Mouse (Mus musculus): ENCODE data around the gene Mat1a.

The Mat1a gene

DNA sequence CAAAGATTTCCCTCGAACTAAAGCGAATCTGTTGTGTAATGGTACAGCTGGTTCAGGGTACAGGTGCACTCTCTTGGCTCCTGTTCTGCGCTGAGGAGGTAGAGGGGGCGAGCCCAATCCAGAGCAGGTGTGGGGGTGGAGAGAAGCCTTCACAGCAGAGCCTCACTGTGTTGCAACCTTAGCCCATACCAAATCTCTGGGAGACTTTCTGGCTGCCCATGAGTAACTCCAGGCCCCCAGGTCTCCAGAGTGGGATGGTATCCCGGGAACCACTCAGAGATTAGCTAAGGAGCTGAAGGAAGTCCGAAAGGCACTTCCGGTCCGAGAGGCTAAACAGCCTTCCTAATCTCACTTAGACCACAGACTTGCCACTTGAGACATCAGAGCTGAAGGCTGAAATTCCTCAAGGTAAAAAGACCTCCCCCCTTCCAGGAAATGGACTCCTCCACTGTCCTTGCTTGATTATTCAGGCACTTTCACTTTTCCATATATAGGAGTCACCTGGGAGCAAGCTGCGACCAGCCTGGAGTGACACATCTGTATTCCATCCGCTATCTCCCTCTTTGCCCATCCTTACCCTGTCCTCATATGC is at the start of gene Mat1a:
Gene Mat1a, plus strand, starts transcription at position 183 of the 592 bp plus-strand sequence.
- DNase-seq (ENCODE audit: low spot score in 2 of 2): no peak

GRCm38 (mm10) chr14:41065168-41065567 is 39.7 kb upstream of the Mat1a start:
- no peak for DNase-seq (ENCODE audit: low spot score in 2 of 2)

DNA sequence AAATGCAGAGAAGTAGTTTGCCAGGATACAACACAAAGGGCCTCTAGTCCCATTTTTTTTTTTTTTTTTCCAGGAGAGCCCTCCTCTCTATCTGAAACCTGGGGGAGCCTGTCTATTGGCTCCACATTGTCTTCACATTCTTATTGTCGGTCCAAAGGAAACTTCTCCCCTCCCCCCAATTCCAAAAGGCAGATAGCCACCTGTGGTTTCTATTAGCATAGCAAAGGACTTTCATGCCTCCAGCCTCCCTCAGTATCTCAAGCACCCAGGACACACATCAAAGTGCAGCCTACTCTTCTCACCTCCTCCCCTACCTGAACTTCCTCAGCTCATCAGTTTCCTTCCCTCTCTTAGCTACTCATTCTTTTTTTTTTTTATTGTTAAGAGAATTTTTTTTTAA is 38.4 kb upstream of the Mat1a start:
- DNase-seq (ENCODE audit: low spot score in 2 of 2): no peak

DNA sequence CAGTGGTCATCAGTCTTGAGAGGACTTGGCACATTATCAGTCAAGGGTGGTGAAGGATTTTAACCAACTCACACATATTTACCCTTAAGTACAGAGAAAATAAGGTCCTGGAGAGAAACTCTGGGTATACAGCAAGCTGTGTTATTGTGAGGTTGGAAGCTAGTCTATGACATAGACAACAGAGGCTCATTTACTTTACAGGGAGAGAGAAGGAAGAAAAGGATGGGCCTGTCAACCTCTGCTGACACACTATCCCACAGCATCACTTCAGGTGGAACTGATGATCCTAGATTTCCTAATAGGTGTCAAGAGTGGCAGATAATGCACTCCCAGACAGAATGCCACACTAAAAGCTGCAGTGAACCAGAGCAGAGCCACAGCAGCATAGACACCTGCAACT is 35.7 kb upstream of the Mat1a start, which contains the start of gene Dydc2:
Gene Dydc2, minus strand, starts transcription at position 101 of the 400 bp plus-strand sequence.
- DNase-seq (ENCODE audit: low spot score in 2 of 2): no peak

DNA sequence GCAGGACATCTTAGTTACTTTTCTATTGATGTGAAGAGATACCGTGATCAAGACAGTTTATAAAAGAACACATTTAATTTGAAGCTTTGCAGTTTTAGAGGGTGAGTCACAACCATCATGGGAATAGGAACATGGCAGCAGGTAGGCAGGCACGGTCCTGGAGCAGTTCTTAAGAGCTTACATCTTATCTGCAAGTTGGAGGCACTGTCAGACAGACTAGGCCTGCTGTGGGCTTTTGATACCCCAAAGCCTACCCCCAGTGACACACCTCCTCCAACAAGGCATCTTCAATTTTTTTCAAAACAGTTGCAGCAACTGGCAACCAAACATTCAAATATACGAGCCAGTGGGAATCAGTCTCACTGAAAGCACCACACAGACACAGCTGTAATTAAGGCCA is 34.5 kb upstream of the Mat1a start:
- DNase-seq (ENCODE audit: low spot score in 2 of 2): no peak

DNA sequence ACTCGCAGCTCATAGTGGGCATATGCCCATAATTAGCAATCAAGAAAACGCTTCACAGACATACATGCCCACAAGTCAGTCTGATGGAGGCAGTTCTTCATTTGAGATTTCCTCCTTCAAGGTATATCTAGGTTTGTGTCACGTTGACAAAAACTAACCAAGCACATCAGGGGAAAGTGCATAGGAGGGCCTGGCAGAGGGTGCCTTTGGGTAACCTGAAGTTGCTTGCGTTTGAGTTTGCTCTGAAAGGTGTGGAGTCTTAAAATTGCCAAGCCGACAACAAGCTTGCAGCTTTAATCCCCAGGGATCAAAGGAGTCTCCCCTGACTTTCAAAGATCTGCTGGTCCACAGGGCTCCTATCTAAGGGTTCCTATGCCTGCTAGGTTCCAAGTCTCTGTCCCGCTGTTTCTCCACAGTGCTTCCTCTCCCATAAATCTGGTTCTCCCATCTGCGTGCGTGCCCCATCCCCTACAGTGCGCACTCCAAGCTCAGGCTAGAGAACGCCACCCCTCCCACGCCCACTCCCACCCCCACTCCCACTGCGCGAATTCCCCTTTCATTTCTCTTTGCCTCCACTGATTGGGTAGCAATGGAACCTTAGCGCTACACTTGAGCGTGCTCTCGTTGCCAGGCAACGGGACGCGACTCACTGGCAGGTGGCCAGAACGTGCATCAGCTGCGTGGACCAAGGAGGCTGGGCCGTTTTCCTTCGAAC is 32.4 kb upstream of the Mat1a start, which contains the start of gene Dydc1:
Gene Dydc1, plus strand, starts transcription at position 683 of the 715 bp plus-strand sequence.
- DNase-seq (ENCODE audit: low spot score in 2 of 2): peak; percentile 56 to 76

- no peak for DNase-seq (ENCODE audit: low spot score in 2 of 2)
Measured at GRCm38 (mm10) chr14:41072944-41073275, 31.9 kb upstream of the Mat1a start.

DNA sequence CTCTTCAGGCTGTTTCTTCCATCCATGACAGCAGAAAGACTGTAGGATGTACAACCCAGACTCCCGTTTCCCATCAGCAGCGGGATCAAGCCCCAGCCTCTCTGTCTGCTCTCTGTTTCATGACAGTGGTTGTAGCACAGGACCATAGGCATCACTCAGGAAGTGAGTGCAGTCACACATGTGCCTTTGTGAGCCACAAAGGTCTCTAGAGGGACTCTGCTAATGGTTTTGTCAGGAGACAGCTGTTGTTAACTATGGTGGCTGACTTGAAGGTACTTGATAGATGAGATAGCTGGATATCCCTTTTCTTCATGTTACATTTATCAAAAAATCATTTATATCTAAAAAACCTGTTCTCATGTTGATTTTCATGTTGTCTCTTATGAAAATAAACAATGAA is 22.4 kb upstream of the Mat1a start:
- no peak for DNase-seq (ENCODE audit: low spot score in 2 of 2)

DNA sequence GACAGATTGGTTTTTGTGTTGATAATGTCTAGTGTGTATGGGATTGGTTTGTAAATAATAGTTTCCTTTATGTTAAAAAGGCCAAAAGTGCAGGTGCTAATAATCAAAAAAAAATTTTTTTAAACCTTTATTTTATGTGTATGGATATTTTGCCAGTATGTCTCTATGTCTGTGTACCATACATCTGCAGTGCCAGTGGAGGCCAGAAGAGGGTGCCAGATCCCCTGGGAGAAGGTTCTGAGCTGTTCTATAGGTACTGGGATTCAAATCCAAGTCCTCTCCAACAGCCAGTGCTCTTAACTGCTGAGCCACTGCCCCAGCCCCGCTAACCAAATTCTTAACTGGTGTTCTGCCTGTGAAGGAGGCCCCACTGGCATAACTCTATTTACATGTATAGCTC is 17.3 kb upstream of the Mat1a start:
- DNase-seq (ENCODE audit: low spot score in 2 of 2): no peak

DNA sequence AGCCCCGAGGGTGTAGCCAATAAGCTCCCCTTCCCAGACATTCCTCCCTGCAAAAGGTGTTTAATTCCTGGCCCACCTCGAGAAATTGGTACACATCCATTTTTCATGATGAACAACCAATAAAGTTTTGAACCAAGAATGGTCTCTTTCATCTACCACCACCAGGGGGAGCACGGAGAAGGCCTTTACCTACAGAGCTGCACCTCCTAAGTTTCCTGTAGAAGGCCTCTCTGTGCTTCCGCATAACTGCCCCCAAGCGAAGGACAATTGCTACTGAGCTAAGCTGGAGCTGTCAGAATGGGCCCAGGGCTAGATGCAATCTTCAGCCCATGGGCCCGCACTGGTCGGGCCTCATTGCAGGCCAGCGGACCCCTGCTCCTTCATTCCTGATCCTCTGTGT is 14.1 kb upstream of the Mat1a start:
- no peak for DNase-seq (ENCODE audit: low spot score in 2 of 2)

- no peak for DNase-seq (ENCODE audit: low spot score in 2 of 2)
Measured at GRCm38 (mm10) chr14:41094114-41094513, 10.7 kb upstream of the Mat1a start.

DNA sequence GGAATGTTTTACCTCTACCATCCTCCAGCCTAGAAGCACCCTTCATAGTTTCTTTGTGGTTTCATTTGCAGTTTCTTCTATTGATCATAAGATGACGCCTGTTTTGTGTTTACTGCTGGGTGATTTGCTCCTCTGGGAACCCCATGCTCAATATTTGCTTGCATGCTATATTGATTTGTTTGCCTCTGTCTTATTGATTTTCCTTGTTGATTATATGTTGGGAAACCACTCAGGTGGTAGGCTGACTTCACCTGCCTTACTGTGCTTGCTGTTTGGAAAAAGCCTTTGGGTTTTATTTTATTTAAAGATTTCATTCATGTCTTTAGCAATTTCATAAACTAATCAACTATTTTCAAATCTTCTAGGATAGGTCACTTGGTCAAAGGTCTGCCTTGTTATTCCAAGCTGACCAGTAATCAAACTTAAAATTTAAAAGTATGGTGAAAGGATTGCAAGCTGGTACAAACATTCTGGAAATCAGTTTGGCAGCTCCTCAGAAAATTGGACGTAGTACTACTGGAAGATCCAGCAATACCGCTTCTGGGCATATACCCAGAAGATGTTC is 8.5 kb upstream of the Mat1a start:
- no peak for DNase-seq (ENCODE audit: low spot score in 2 of 2)

DNA sequence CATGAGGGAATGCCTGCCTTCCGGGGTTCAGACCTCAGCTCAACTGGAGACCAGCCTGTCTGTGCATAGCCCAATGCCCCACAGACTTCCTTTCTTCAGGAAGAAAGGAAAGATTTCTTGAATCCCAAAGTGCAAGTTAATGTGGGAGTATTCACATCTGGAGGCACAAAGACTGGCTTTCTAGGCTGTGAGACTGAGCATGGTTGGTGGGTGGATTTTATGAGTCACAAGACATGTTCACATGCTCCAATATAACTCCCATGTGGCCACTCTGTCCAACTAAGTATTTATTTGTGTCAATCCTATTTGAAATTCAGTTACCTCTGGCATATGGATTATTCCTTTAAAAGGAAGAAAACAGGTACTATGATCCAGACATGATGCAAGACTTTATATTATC is 6.1 kb upstream of the Mat1a start:
- DNase-seq (ENCODE audit: low spot score in 2 of 2): no peak

GRCm38 (mm10) chr14:41100712-41101111 is 4.1 kb upstream of the Mat1a start:
- DNase-seq (ENCODE audit: low spot score in 2 of 2): no peak

GRCm38 (mm10) chr14:41101242-41101641 is 3.6 kb upstream of the Mat1a start:
- no peak for DNase-seq (ENCODE audit: low spot score in 2 of 2)

DNA sequence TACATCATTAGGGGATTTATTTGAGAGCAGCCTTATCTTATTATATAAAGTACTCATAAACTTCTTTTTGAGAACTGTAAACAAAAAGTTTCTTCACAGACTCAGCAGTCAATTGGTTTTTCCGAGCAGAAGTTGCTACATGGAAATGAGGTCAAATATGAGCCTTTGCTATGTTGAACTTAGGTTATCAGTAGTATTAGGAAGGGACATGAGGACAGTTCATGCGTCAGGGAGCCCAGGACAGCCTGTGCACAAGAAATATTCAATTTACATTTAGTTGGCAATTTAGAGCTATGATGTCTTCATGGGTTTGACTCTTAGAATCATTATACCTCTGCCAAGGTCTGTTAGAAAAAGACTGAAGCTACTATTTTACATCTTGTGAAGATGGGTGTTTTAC is 2.6 kb upstream of the Mat1a start:
- DNase-seq (ENCODE audit: low spot score in 2 of 2): no peak

- DNase-seq (ENCODE audit: low spot score in 2 of 2): no peak
Measured at GRCm38 (mm10) chr14:41111031-41111668, 6.3 kb downstream of the Mat1a start.

DNA sequence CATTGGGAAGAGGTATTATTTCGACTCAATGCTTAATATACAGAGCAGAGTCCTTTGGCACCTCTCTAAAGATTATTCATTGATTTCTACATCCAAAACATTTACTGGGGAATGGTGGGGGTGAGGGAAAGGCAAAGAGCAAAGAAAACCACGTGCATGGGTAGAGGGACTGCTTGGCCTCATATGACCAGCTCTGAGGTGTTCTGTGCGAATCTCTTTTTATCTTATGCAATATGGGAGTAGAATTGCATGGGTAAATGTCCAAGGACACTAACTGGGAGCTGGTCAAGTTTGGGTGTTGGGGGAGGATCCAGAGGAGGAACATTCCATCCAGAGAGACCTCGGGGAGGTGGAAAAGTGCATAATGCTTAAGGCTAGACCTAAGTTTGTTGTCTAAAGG is 8.1 kb downstream of the Mat1a start:
- DNase-seq (ENCODE audit: low spot score in 2 of 2): no peak

DNA sequence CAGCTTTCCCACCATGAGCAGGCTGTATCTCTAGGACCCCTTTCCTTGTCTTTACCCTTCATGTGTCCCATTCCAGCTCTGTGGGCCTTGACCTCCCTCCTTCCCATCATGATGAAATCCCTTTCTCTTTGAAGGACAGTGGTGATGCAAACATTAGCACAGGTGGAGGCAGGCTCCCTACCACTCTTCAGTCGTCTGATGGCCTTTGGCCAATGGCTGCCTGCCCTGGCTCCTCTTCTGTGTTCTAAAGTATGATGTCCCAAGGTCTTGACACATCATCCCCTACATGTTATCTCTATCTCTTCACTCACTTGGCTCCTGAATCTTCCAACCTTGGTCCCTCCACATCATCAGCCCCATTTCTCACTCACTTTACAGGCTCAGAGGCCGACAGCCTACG is 11.4 kb downstream of the Mat1a start:
- DNase-seq (ENCODE audit: low spot score in 2 of 2): no peak

DNA sequence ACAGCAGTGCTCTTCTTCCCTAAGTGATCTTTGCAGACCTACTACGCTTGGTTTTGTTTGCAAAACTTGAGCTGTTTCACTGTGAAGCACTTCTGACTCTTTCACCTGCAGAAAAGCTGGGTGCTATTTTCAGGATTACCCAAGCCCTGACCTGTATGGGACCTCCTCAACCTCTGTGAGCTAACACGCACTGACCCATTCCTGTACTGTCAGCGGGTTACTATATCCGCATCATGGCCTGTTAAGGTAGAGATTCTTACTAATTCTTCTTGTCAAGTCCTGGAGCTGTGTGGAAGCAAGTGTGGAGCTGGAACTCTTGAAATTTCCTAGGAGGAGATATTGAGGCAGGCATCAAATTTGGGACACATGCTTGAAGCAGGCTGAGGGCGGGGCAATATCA is 19.8 kb downstream of the Mat1a start:
- no peak for DNase-seq (ENCODE audit: low spot score in 2 of 2)

DNA sequence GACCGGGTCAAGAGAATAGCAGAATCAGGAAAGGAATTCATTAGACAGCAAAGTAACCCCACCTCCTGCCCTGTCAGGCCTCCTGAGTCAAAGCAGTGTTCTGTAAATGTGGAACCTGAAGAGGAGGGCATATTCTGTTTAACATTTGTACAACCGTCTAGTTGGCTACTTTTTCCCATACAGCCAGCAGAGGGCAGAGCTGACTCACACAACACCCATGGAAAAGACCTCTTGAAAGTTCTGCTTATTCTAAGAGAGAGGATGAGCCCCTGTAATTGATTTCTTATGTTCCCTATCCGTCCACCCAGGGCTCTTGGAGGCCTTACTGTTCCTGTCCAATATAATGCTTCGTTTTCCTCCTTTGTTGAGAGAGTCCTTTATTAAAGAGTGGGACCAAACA is 23.2 kb downstream of the Mat1a start:
- DNase-seq (ENCODE audit: low spot score in 2 of 2): peak; percentile 8 to 9

DNA sequence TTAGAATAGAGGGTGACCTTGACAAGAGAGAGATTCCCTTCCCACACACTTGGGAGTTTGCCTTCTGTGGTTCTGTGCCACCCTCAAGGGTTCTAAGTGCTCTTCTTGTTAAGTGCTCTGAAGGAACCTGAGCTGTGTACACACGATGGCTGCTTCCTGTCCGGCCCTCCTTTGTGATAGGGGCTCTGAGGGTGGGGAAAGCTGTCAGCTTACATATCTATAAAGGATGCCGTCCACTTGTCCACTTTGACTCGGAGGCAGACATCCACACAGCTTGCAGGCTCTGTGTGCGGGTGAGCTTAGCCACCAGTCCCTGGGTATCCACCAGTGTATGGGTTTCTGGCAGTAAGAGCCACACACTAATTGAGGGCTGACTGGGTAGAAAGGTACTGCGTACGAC is 26.7 kb downstream of the Mat1a start, which contains the start of gene Sftpa1:
Gene Sftpa1, plus strand, starts transcription at position 243 of the 400 bp plus-strand sequence.
- DNase-seq (ENCODE audit: low spot score in 2 of 2): no peak

DNA sequence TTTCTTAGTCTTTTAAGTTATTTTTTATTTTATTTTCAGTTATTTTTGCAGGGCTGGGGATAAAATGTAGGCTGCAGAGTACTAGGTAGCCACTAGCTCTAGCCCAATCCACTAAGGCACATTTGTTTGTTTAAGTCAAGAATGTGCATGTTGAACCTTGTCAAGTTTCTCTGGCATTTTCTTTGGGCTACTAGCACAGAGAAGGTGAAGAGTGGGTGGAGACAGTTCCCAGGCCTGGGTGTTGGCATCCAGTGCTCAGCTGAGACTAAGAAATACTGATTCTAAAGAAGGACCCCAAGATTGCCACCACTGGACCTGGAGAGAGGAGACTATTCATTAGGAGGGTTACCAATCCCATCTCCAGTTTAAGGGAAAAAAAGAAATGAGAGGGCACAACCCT is 32.2 kb downstream of the Mat1a start:
- DNase-seq (ENCODE audit: low spot score in 2 of 2): no peak
